Mouse (Mus musculus) heart, adult 11 months (tissue): ENCODE measurements at regions not wholly inside any gene's neighbourhood (a gene's known extent, or its start where the extent isn't known, plus 50 kb on each side); places are given as distances from the start of the nearest gene placed in this dataset.
"Not testable (repeated sequence)": the region's sequence is repeated elsewhere in the genome, so short reads cannot be mapped to it uniquely, and the experiment has no call there.

ENCODE experiments used
- DNase-seq: peaks from one replicate; pipeline ENCODE4 v3.0.0; 2022

DNA sequence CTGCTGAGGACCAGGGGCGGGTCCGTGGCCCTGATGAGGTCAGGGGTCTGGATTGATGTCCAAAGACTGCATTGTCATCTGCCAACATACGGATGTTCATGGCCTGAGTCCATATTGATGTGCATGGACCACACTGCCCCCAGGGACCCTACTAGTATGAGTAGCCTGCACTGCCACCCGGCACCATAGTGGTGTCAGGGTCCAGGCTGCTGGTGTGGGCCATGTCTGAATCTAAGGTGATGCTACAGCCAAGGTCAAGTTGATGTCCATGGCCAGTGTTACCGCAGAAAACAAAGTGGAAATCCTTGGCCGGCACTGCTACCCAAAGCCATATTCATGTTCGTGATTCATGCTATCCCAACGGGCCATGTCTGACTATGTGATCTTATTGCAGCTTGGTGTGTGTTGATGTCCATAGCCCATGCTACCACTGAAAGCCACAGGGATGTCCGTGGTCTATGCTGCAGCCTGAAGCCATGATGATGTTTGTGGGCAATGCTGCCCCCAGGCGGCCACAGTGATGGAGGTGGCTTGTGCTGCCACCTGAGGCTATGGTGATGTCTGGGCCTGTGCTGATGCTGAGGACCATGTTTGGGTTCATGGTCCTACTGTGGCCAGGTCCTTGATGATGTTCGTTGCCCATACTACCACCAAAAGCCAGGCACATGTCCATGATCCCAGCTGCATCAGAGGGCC lies 130.5 kb downstream of the Iqub start:
- peak; percentile 81 for DNase-seq

DNA sequence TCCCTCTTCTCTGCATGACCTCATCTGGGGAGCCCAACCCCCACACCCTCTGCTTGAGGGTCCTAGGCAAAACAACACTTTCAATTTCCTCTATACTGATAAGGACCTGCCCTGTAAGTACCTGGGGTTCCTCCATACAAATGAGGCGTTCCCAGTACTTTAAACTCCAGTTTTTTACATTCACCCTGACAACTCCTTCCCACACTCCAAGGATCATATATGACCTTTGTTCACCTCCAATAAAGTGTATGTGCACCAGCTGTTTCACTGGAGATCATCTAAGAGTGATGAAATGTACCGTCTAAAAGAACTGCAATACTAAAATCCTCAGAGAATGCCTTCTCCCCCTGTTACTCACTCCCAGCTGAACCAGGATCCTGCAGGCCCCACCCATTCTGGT lies 135.0 kb downstream of the Iqub start:
- DNase-seq = no peak

DNA sequence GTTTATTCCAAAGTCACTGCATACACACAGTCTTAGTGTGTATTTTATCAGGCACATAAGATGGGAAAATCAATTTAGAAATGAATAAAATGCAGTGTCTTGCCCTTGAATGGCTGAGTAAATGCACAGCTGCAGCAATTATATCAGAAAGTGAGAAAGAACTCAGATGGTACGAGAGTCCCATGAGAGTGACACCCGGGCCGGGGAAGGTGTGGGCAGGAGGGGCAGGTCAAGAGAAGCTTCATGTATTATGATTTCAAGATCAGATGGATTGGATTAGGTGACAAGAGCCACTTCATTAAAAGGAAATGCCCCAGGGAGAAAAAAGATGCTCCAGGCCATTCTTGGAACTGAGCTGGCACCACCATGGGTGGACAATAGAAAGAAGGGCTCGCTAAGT lies 138.1 kb downstream of the Iqub start:
- DNase-seq = no peak

DNA sequence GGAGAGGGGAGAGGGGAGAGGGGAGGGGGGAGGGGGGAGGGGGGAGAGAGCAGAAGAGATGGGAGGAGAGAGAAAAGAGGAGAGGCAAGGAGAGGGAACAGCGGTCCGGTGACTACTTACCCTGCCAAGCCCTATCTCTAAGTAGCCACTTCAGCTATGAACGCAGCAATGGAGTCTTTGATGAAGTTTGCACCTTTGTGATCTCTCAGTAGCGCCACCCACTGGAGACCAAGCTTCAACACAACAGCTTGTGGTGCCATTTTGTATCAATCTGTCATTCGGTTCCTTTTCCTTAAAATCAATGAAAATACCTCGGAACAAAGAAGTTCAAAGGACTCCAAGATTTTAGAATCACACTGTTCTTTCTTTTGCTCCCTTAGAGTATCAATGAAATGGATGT lies 141.7 kb downstream of the Iqub start:
- no peak for DNase-seq

DNA sequence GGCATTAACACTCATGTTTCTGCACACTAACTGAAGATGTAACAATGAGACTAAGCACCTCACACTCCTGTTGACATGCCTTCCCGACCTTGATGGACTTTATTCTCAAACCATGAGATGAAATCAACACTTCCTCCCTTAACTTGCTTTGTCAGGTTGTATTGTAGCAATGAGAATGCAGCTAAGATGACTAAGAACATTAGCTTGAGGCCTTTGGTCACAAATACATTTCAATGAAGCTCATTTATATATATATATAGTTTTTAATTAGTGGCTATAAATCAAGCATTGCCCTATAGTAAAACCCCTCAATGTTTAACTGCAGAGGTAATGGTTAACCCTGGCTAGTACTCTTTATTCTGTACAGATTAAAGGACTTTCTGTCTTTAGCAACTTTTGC lies 143.2 kb downstream of the Iqub start:
- DNase-seq = no peak

DNA sequence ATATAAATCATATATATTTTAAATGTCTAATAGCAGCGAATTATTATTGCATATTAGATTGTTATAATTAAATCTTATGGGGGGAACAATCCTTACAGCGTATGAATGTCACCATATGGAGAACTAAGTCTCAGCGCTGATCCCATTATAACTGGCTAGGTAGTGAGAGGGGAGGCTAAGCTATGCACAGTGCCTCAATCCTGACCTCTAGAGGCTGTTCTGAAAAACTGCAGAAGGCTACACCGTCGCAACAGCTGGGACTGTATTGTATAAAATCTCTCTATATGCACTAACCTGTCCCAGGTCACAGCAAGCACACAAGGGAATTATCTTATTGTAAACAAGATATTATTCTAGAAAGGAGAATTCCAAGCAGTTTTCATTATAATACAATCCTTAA lies 164.0 kb downstream of the Iqub start:
- no peak for DNase-seq

DNA sequence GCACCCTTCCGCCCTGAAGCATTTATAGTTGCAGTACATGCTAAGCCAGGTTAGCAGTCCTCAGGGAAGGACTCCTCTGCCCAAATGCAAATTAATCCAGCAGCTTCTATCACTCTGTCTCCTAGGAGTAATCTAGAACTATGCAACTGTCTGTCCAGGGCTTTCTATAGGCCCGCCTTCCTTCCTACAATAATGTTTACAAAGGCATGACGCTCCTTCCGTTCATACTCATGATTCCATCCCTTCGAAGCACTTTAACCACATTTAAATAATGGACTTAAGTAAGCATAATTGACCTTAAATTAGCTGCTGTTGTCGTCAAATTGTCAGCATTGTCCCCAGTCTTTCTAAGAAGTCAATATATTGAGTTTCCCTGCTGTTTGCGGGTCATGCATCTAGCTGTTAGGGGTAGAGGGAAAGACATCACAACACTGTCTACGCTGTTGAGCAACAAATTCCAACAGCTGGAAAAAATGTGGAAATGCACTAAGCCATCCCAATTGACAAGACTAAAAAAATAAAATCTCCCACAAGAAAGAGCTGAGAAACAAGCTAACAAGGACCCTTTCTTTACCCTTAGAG lies 166.3 kb downstream of the Iqub start:
- no peak for DNase-seq

DNA sequence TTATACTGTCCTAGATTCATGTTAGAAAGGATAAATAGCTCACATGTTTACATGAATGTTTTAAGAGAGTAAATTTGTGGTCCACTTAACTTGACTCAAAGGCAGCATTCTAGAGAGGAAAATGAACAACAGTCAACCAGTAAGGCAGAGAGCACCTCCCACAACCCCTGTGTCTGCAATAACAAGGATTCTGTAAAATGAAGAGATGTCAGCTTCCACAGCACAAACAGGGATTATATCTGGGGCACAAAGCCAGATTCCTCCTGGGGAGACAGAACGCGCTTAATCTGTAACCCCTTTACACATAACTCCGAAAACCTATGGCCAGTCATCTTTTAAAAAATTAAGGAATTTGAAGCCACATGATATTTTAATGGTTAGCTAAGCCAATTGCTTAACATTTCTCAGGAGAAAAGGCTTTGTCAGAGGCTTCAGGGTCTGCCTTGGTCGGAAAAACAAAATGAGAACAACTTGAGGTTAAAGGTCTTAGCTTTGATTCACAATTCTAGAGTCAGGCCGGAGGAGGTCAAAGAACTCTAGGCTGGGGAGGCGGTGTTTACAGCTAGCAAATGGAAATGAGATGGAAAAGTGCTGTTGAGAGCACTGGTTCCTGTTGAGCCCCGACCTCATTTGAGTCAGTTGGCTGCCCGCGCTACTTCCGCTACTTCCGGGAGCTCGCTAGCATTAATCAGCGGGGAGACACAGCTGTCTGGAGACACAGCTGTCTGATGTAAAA lies 167.0 kb downstream of the Iqub start:
- peak; percentile 92 for DNase-seq

DNA sequence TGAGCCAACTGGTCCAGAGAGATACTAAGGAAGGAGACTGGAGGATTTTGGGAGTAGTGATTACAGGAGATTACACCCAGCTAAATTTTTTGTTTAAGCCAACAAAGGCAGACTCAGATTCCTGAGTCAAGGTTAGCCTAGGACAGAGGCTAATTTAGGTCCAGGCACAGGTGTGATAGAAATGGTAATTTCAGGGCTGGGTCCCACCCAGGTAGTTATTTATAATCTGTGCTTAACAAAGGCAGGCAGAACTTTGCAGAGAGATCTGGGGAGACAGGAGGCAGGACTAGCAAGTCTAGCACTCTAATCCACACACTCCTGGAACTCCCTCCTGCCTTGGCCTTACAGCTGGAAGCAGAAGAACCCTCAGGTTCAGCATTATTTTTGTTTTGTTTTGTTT lies 172.4 kb downstream of the Iqub start:
- DNase-seq = no peak

DNA sequence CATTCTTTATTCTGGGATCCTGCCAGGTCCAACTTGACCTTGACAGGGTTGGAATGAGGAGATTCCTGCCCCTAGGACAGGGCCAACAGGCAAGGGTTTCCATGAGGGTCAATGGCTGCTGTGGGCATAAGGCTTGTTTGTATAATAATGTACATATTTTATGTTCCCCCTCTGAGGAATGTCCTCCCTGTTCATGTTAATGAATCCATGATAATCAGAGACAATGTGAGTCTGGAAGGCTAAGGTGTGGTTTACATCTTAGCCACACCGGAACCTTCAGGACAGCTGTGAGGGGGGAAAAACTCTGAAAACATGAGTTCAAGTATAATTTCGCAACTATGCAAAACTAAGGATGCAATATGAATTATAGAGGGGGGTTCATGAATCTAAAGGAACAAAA lies 172.8 kb downstream of the Iqub start:
- DNase-seq = no peak

DNA sequence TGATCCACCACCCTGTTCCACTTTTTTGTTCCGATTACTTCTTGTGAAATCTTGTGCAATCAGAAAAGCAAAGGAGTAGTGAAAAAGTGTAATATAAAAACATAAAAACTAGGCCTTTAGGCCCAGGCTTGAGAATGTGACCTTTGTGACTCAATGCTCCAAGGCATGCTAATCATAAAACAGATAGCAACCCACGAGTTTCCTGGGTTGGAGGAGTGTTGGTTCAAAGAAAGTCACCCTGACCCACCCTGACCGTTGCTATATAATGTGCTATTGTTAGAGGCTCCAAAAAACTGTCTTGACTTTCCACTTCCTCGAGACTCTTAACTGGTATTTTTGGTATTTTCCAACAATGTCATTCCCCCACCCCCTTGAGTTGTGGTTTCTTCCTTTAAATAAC lies 172.2 kb upstream of the Slc13a1 start:
- DNase-seq = not testable (repeated sequence)

DNA sequence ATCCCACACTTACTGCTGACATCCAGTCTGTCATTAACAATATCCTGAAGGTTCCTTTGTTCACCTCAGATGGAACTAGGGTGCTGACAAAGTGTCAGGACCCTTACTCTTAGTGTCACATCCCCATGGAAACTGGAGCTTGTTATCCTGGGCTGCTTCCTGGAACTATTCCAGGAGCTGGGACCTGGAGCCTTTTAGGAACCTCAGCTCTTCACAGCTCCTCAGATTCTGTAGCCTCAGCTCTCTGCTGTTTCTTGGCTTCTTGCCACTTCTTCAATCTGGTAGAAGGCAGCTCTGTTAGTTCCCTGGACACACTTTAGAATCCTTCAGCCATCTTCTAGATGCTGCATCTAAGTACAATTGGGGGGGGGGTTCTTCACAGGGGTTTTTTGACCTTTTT lies 157.3 kb upstream of the Slc13a1 start:
- DNase-seq = no peak

DNA sequence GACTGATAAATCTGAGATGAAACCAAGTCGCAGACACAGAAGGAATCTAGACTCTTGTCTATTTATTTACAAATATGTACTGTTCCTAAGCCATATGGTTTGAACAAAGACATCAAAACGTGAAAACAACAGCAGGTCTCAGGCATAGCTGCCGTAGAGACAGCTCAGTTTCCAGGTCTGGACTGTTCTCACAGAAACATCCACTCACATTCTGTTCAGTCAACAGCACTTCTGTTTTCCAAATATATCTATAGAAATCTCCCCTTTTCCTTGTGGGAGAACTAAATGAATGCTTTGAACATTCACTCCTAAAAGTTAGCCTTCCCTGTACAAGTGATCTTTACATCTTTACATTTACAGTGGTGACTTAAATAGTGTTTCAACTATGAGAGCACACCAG lies 156.8 kb upstream of the Slc13a1 start:
- no peak for DNase-seq

DNA sequence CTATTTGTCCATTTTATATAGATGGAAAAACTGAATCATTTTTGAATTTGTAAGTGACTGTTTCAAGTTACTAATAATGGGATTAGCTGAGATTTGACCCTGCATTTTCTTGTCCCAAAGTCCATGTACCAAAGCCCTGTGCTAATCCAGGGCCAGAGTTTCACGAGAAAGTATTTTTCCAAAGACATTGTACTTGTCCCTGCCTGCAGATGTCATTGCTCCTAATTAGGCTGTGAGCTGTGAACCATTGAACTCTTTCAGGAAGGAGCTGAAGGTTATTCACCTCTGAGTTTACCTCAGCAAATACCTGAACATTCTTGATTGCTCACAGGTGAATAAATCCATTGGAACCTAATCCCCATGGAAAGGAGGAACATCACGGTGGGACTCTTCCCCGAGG lies 154.5 kb upstream of the Slc13a1 start:
- no peak for DNase-seq

DNA sequence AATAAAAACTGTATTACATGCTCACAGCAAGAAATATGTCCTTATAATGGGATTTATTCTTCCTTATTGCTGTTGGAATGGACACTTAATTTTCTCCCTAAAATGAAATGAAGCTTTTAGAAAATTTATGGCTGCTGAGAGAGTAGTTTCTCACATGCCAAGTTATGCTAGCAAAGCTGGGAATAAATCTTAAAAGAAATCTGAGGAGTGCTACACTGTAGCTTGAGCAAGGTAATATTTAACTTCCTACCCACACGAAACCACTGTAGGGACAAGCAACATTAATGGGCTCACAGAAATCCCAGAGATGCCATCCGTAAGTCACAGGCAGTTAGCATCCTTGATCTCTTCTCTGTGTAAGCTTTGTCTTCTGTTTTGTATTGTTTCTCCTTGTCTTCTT lies 151.0 kb upstream of the Slc13a1 start:
- no peak for DNase-seq

DNA sequence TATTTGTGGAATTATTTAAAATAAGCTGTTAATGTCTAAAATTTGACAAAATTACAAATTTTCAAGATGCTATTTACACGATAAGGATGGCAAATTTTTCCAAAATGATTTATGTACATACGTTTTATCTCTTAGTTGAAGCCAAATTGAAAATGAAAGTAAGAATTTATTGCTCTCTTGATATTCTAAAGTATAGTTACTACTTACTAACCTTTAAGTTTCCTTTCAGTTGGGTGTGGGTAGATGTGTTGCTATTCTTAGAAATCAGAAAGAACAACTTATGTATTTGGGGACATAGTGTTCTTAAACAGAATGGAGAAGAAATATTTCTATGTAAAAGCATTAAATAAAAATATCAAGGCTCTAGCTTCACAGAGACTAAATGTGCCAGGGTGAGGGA lies 142.8 kb upstream of the Slc13a1 start:
- no peak for DNase-seq

DNA sequence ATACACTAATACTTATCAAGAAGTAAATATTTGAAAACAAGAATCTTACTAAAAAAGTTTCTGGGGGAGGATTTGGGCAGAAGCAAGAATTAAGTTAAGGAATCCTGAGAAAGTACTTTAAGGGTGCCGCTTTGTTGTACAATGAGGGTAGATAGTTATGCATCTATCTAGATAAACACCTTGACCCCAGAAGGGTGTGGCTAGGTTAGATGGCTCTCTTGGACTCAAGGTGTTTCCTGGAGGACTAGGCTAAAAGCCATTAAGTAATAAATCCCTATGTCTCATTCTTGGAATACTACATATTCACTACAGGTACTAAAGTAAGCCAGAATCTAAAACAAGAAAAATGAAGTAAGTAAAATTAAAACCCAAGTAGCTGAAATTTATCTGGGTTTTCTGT lies 141.9 kb upstream of the Slc13a1 start:
- no peak for DNase-seq

DNA sequence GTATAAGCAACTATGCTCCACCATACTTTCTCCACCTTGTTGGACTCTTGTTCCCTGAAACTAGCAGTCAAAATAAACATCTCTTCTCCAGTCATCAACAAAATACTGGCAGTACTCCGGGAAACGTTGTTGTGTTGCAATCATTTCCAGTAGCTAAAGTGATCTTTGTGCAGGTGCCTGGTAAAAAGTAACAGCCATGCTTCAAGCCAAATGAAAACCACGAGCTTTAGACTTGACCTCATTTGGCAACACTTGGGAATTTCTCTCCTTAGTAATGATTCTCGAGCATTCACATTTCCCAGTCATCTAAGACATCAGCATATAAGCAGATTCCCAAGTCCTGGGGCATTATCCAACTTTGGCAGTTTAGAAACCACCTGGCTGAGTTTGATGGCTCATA lies 133.8 kb upstream of the Slc13a1 start:
- DNase-seq = no peak

DNA sequence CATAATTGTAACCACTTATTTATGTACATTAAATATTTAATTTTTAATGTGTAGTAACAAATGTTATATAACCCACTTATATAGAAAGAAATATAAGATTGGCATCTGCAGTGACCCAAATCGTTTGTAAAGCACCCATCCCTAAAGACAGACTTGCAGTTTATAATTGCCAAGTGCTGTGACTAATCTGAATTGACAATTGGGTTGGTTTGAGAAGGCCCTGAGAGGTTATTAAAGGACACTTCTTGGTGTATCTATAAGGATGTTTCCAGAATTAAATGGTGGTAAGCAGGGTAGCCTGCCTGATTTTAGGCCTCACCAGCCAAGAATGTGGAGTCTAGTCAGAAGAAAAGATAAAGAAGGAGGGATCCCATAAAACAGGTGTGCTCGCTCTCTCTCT lies 133.3 kb upstream of the Slc13a1 start:
- no peak for DNase-seq

DNA sequence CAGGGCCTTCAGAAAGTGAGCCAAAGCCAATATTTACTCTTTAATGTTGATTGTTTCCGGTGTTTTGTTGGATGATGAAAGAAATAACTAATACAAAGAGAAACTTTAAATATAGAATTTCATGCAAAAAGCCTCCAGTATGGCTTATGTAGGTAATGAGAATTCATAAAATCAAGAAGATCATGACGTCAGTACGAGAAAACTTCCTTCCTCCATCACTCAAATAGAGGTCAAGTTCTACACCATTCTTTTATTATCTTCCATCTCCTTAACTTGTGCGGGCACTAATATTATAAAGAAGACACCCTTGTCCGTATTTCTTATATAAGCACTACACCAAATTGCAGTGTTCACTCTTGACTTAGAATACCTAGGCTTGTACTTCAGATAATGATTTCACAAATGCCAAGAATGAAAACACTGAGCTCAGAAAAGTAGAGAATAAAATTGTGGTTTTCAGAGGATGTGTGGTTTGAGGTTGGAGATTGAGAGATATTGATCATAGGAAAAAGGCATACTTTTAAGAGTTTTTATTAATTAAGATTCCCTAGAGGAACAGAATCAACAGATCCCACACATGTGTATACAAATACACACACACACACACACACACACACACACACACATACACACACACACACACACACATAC lies 130.8 kb upstream of the Slc13a1 start:
- DNase-seq = no peak

DNA sequence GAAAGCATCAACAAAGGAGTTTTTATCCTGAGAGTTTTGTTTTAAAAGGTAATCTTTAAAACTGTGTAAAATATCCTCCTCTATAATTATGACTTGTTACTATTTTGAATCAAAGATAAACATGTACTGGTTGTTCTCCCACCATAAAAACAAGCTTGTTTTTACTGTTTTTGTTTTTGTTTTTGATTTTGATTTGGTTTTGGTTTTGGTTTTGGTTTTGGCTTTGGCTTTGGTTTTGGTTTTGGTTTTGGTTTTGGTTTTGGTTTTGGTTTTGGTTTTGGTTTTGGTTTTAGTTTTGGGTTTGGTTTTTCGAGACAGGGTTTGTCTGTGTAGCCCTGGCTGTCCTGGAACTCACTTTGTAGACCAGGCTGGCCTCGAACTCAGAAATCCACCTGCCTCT lies 120.9 kb upstream of the Slc13a1 start:
- DNase-seq = not testable (repeated sequence)

DNA sequence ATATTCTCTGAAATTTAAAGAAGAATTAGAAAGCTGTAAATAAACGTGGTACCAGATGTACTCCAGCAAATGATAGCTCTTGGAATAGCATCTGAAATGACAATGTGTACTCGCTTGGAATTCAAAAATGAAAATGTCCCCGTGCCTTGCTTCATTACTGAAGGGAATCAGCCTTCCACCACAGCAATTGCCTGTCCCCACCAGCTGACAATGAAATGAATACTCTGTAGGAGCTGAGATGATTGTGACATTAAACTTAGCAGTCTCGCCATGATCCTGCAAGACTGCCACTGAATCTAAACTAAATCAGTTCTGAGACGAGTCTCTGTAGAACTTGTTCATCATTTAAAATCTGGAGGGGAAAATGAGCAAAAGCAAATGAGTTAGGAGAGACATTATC lies 104.9 kb upstream of the Slc13a1 start:
- no peak for DNase-seq

DNA sequence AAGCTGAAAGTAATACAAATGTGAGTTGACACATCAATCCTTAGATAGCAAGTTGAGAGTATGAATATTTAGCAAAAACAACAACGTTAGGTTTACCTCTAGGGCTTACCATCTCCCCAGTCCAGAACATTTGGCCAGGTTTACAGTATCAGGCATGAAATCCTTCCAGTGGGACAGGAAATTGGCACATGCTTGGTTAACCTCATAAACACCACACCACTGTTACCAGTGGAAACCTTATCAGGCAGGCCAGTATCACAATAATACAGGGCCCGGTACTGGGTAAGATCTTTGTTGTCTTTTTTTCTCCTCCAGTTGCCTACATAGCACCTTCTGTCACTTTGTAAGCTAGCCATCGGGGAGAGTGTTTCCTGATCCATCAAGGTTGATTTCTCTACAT lies 101.7 kb upstream of the Slc13a1 start:
- DNase-seq = no peak

DNA sequence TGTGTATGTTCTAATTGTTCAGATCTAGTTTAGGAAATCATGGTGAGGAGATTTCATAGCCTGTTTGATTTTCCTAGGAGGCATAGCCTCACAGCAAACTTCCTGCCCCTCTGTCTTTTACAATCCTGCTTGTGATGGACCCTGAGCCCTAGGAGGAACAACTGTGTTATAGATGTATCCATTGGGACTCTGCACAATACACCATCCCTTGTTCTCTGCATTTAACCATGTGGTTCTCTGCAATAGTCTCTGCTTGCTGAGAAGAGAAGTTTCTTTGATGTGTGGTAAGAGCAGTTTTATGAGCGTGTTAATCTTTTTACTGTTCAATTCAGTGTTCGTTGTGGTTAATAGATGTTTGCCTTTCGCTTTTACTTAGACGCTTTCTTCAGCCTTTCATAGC lies 95.9 kb upstream of the Slc13a1 start:
- DNase-seq = no peak
